Mouse (Mus musculus) megakaryocyte-erythroid progenitor cell, adult 5-6 weeks (primary cell): ENCODE measurements around the gene Emilin1. TPM values are rescaled to one million over a fixed set of nuclear protein-coding genes. Genes with fewer than 3 reads are reported as not detected.

Experiments
- ATAC-seq: replicated peaks from 2 replicates; pipeline ENCODE4 v1.8.0; 2016; ENCODE audit warnings: mild to moderate bottlenecking, inconsistent platforms; ENCODE audit not compliant: severe bottlenecking, poor library complexity, low FRiP score, low TSS enrichment
- total RNA-seq, 2 experiments: library from RNA; stranded (forward) in 1 of 2; stranded (reverse) in 1 of 2; fragments of 200-1000, 215-1000 nt in 1 of 2; fragments of >200 nt in 1 of 2; fragmentation: Nextera tagmentation in 1 of 2; gene quantifications; 2 replicates each; pipeline ENCODE4 v1.2.3; 2014 to 2017

The Emilin1 gene
- total RNA-seq, 2 experiments from 2014 or later, result 5.7 to 18.9 TPM

- peak; percentile 90 for ATAC-seq
Observed at GRCm38 (mm10) chr5:30921256-30922033, 8.2 kb downstream of the Emilin1 start, which contains the start of gene Khk. TSS of gene Khk (plus strand) at chr5:30921431.

- no peak for ATAC-seq
Observed at GRCm38 (mm10) chr5:30922581-30923041, 9.4 kb downstream of the Emilin1 start.

- no peak for ATAC-seq
Observed at GRCm38 (mm10) chr5:30923119-30923518, 9.9 kb downstream of the Emilin1 start.

- no peak for ATAC-seq
Observed at GRCm38 (mm10) chr5:30924614-30925013, 11.4 kb downstream of the Emilin1 start.

- ATAC-seq, result no peak
Observed at GRCm38 (mm10) chr5:30925217-30925616, 12.0 kb downstream of the Emilin1 start.

- ATAC-seq, result no peak
Observed at GRCm38 (mm10) chr5:30926073-30926472, 12.9 kb downstream of the Emilin1 start.

GRCm38 (mm10) chr5:30927945-30928529 lies 14.8 kb downstream of the Emilin1 start:
- no peak for ATAC-seq

GRCm38 (mm10) chr5:30930121-30930520 lies 16.9 kb downstream of the Emilin1 start:
- peak; percentile 64; the same call in 1 of the 2 replicates for ATAC-seq

- no peak for ATAC-seq
Observed at GRCm38 (mm10) chr5:30930846-30931245, 17.6 kb downstream of the Emilin1 start.

- no peak for ATAC-seq
Observed at GRCm38 (mm10) chr5:30931378-30931777, 18.2 kb downstream of the Emilin1 start.

- ATAC-seq, result no peak
Observed at GRCm38 (mm10) chr5:30933705-30934104, 20.5 kb downstream of the Emilin1 start.

GRCm38 (mm10) chr5:30934725-30935461 lies 21.7 kb downstream of the Emilin1 start:
- no peak for ATAC-seq

GRCm38 (mm10) chr5:30943004-30943403 lies 29.8 kb downstream of the Emilin1 start:
- no peak for ATAC-seq

GRCm38 (mm10) chr5:30944344-30944743 lies 31.1 kb downstream of the Emilin1 start:
- no peak for ATAC-seq

GRCm38 (mm10) chr5:30944956-30945781 lies 32.0 kb downstream of the Emilin1 start, which contains the start of gene Cgref1:
TSS of gene Cgref1 (minus strand) at chr5:30945591.
- peak; percentile 35 for ATAC-seq

- ATAC-seq, result no peak
Observed at GRCm38 (mm10) chr5:30948620-30949019, 35.4 kb downstream of the Emilin1 start.

- ATAC-seq, result peak; percentile 79
Observed at GRCm38 (mm10) chr5:30949654-30950326, 36.6 kb downstream of the Emilin1 start.

GRCm38 (mm10) chr5:30950451-30950850 lies 37.2 kb downstream of the Emilin1 start:
- ATAC-seq, result no peak

- ATAC-seq, result no peak
Observed at GRCm38 (mm10) chr5:30950922-30951321, 37.7 kb downstream of the Emilin1 start.
